21 mouse cellular contexts compared by ENCODE assay signal in genomic region chr19:55708031-55708554, GRCm38 (mm10). TPM values are rescaled to one million over a fixed set of nuclear protein-coding genes. Genes with fewer than 3 reads are reported as not detected.
DNase-seq lines count a peak whose midpoint lies in the region; ATAC-seq lines count a peak whose summit lies in the region.
"Had no signal": no experiment of that assay in that cellular context is flagged by ENCODE, and none has a peak within 500 bp of the region (broad histone marks: within the 10 kb centered on the region; RNA-seq: fewer than 3 reads in every experiment).

No protein-coding gene starts in this region.

- no peaks in the 10 kb centered on the region for H3K36me3 ChIP-seq in kidney, embryonic 14.5 days (ENCODE audit: control insufficient read depth, insufficient read depth, low read length)
- H3K36me3 ChIP-seq in embryonic facial prominence, embryonic 10.5 days (replicated peaks): no peaks in the 10 kb centered on the region
- H3K36me3 ChIP-seq in limb, embryonic 12.5 days: no peaks in the 10 kb centered on the region
- H3K36me3 ChIP-seq: embryonic facial prominence, embryonic 13.5 days; heart, embryonic 13.5 days; hindbrain, embryonic 15.5 days had no signal

- H3K4me3 ChIP-seq in kidney, embryonic 14.5 days (ENCODE audit: low read length): no peak overlapping the region
- no peak overlapping the region for H3K4me3 ChIP-seq in embryonic facial prominence, embryonic 10.5 days
- H3K4me3 ChIP-seq in limb, embryonic 12.5 days (replicated peaks): no peak overlapping the region
- H3K4me3 ChIP-seq: embryonic facial prominence, embryonic 13.5 days; forebrain, embryonic 13.5 days; gastrocnemius, adult 2 months; heart, embryonic 13.5 days; hindbrain, embryonic 15.5 days had no signal

- H3K9me3 ChIP-seq in kidney, embryonic 14.5 days (ENCODE audit: control insufficient read depth, low read length): no peaks in the 10 kb centered on the region
- no peaks in the 10 kb centered on the region for H3K9me3 ChIP-seq in embryonic facial prominence, embryonic 10.5 days
- H3K9me3 ChIP-seq in limb, embryonic 12.5 days: no peaks in the 10 kb centered on the region
- H3K9me3 ChIP-seq: embryonic facial prominence, embryonic 13.5 days; forebrain, embryonic 13.5 days; heart, embryonic 13.5 days; hindbrain, embryonic 15.5 days had no signal

- H3K9ac ChIP-seq in kidney, embryonic 14.5 days (ENCODE audit: low read depth, low read length): no peak overlapping the region
- no peak overlapping the region for H3K9ac ChIP-seq in limb, embryonic 12.5 days (replicated peaks)
- H3K9ac ChIP-seq: embryonic facial prominence, embryonic 13.5 days; forebrain, embryonic 13.5 days; forebrain, postnatal 0 days; heart, embryonic 13.5 days; hindbrain, embryonic 15.5 days had no signal

- no peak overlapping the region for H3K4me2 ChIP-seq in kidney, embryonic 14.5 days (replicated peaks; ENCODE audit: low read depth, low read length)
- no peak overlapping the region for H3K4me2 ChIP-seq in limb, embryonic 12.5 days
- H3K4me2 ChIP-seq: embryonic facial prominence, embryonic 13.5 days; forebrain, embryonic 13.5 days; heart, embryonic 13.5 days; hindbrain, embryonic 15.5 days had no signal

- no peak for DNase-seq in kidney, adult 9 months
- DNase-seq in embryonic facial prominence, embryonic 10.5 days (ENCODE audit: low spot score): peak; percentile 62
- peak; percentile 57 for DNase-seq in forelimb bud, embryonic 11.5 days (ENCODE audit: low read depth, low spot score)
- no peak for DNase-seq in layer of hippocampus, postnatal 25 days (ENCODE audit: extremely low spot score in 1 of 2, low spot score in 1 of 2)
- DNase-seq: adrenal gland, adult 2 months; adrenal gland, postnatal 25 days; cerebellum, adult 18-20 months; cerebellum, adult 9-11 months; cerebellum, postnatal 36 days; forebrain, postnatal 0 days; gastrocnemius, adult 2 months; gastrocnemius, postnatal 25 days; heart, adult 11 months; heart, postnatal 36 days had no signal

- H3K4me1 ChIP-seq in kidney, embryonic 14.5 days (ENCODE audit: control insufficient read depth, insufficient read depth, low read length): no peaks in the 10 kb centered on the region
- peaks cover 26% of the 10 kb centered on the region for H3K4me1 ChIP-seq in embryonic facial prominence, embryonic 10.5 days
- H3K4me1 ChIP-seq in limb, embryonic 12.5 days (replicated peaks): peaks cover 15% of the 10 kb centered on the region
- H3K4me1 ChIP-seq: heart, embryonic 13.5 days; hindbrain, embryonic 15.5 days had no signal

- H3K27me3 ChIP-seq in kidney, embryonic 14.5 days (ENCODE audit: control insufficient read depth, insufficient read depth, low read length): no peaks in the 10 kb centered on the region
- H3K27me3 ChIP-seq in embryonic facial prominence, embryonic 10.5 days (replicated peaks; ENCODE audit: low read depth, poor library complexity, severe bottlenecking): peaks cover 5% of the 10 kb centered on the region; the same call in 1 of the 2 replicates
- no peaks in the 10 kb centered on the region for H3K27me3 ChIP-seq in limb, embryonic 12.5 days
- H3K27me3 ChIP-seq: forebrain, embryonic 13.5 days; heart, embryonic 13.5 days; hindbrain, embryonic 15.5 days had no signal

- ATAC-seq in kidney, embryonic 14.5 days (ENCODE audit: low FRiP score, low TSS enrichment): peak; percentile 58
- ATAC-seq in limb, embryonic 12.5 days (ENCODE audit: insufficient number of reproducible peaks, insufficient read depth, low FRiP score, low TSS enrichment, low read depth): no peak
- ATAC-seq: forebrain, embryonic 13.5 days; forebrain, postnatal 0 days had no signal

- 22% methylated on average over 8 of the region's 8 CpGs for WGBS in kidney, embryonic 14.5 days
- WGBS in embryonic facial prominence, embryonic 10.5 days: 53% methylated on average over 8 of the region's 8 CpGs
- WGBS in limb, embryonic 12.5 days: 32% methylated on average over 8 of the region's 8 CpGs

- H3K27ac ChIP-seq in kidney, embryonic 14.5 days (ENCODE audit: low read depth, low read length): no peak overlapping the region
- H3K27ac ChIP-seq in embryonic facial prominence, embryonic 10.5 days (replicated peaks): peak overlapping the region; percentile 66
- H3K27ac ChIP-seq in limb, embryonic 12.5 days: 0 out of 2 replicates have a peak overlapping the region, but pooled peaks have one; percentile 62
- H3K27ac ChIP-seq: embryonic facial prominence, embryonic 13.5 days; forebrain, embryonic 13.5 days; gastrocnemius, adult 2 months; heart, embryonic 13.5 days; hindbrain, embryonic 15.5 days had no signal

RNA-seq across cellular contexts. Expression of gene Tcf7l2, which starts 33.5 kb away (rescaled TPM):
- 65.8 and 80.8 TPM in 2 replicates for polyA plus RNA-seq in kidney, embryonic 14.5 days (2014; fragmentation: Nextera tagmentation; extraction: Ambion mirVana)
- polyA plus RNA-seq in embryonic facial prominence, embryonic 10.5 days (2016; fragmentation: Nextera tagmentation; extraction: Ambion mirVana): 94.5 and 111 TPM in 2 replicates
- polyA plus RNA-seq in limb, embryonic 12.5 days (2016; fragmentation: Nextera tagmentation; extraction: Ambion mirVana): 189 and 195 TPM in 2 replicates
- total RNA-seq in layer of hippocampus, postnatal 25 days (2021): 10 to 100 TPM; 12.1 to 13.4 TPM
- total RNA-seq: CH12.LX had no signal

Comparison
In these comparisons a context has a peak if more than half of its experiments do, and no peak if none do; other contexts are left out.
1. DNase-seq: peak in embryonic facial prominence, embryonic 10.5 days (single experiment) and forelimb bud, embryonic 11.5 days (single experiment); none in kidney, adult 9 months (single experiment) and layer of hippocampus, postnatal 25 days (0 of 2).